Mouse (Mus musculus) c-Kit-positive CD71-negative TER-119-negative erythroid progenitor cells, embryonic 14.5 days (primary cell): ENCODE results near the gene Mnd1.

Experiments used
- DNase-seq: peaks from one replicate; pipeline ENCODE4 v3.0.0-alpha.2; 2013; ENCODE audit warnings: low read depth

The Mnd1 gene

DNA sequence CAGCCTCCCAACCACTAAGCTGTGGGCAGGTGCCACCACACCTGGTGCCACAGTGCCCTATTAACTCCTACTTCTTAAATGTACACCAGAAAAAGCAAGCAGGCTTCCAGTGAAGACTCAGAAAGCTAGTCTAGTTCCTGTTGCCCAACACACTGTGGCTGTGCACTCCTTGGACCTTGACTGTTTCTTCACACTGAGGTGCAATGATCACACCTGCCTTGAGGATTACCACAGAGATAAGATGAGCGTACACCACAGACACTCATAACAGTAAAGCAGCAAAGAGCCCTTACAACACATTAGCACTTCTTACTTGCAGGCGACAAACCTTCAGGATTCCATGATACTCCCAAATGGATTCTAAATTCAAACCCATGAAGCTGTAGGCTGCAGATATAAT lies 62.7 kb downstream of the Mnd1 start:
- no peak for DNase-seq

DNA sequence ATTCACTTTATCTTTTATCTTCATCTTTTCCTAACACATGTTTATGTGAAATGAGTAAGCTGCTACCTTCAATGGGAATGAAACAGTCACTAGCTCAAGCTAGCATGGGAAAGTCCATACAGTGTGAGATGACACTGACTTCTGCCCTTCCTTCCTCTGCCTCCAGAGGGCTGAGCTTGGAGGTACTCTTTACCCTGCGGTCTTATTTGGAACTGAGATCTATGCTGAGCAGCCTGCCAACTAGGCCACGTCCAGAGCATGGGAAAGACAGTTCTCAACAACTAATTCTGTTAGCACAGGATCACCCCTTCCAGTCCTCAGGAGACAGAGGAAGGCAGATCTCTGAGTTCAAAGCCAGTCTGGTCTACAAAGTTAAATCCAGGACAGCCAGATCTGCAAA lies 64.6 kb downstream of the Mnd1 start:
- no peak for DNase-seq

DNA sequence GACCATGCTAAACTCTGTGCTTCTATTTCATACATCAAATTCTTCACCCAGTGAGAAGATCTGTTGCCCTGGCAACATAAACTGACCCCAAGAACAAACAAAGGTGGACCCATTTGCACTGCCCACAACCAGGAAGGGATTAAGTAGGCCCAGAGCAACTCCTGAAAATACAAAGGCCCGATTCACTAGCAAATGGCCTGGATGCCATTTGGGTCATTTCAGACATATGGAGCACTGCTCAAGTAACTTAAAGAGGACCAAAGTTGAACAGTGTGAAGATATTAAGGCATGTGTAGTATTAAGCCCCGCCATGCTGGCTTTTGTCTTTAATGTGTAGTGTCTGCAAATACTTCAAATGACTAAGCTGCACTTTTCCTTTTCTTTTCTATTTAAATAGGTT lies 68.7 kb downstream of the Mnd1 start:
- no peak for DNase-seq

DNA sequence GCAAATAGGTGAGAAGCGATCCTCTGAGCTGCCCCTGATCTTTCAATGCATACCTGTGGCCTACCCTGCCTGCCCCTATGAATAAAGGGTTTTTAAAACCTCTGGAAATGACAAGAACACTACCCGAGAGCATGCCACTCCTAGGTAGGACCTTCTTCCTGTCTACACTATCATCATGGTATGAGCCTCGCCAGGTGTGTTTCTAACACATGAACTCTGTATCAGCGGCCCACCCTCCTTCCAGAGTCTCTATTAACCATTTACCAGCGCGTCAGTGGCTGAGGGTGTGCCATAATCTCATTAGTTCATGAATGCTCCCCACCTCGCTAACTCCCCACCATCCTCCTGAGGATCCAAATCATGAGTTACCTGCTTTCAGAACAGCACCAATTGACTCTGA lies 69.2 kb downstream of the Mnd1 start:
- DNase-seq, result no peak

DNA sequence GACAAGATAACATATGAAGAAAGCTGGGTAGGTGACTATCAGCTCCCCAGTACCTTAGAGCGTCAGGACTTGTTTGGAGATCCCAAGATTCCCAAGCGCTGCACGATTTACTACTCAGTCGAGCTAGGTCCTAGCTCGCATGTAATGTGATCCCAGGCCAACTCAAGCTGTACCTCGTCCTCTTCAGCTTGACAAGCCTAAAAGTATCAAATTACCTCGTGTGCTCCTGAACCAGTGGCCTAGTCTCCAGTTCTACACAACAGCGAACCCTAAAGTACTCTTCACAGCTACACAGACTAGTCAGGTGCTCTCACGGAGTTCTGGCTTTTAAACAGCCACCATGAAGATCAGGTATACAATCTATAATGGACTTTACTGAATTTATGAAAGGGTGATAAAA lies 70.2 kb downstream of the Mnd1 start:
- DNase-seq, result no peak

DNA sequence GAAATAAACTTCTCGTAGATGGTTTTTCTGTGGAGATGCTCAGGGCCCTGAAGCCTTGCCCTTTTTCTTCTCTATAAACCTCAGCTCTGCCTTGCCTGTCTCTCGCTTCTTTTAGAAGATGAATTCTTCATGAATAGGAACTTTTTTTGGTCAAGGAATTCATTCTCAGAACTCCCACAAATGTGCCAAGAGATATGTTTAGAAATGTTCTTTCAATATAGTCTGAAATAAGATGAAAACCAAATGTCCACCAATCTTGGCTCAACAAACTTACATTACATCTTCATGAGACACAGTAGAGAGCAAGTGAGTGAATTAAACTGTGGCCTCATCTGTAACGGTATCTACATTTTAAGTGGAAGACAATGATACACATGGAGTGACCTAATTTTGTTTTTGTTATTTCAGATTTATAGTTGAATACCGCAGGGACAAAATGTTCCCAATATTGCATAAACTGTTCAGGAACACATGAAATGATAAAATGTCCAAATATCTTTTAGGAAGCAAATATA lies 74.3 kb downstream of the Mnd1 start:
- no peak for DNase-seq

DNA sequence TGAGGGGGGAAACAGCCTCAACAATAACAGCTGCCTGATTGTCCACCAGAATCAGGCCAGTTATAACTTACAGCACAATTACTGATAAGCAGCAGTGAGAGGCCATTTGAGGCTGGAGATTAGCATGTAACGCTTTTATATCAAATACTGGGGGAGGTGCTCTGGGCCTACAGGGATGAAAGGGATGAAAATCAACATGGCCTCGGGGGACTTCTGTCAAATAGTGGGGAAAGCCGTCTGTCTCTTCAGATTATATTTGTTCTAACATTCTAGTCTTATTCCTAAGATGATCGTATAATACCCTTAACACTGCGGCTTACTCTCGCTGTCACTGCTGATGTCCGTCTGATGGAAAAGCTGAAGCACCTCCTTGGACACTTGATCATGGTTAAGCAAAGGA lies 75.5 kb downstream of the Mnd1 start:
- no peak for DNase-seq

DNA sequence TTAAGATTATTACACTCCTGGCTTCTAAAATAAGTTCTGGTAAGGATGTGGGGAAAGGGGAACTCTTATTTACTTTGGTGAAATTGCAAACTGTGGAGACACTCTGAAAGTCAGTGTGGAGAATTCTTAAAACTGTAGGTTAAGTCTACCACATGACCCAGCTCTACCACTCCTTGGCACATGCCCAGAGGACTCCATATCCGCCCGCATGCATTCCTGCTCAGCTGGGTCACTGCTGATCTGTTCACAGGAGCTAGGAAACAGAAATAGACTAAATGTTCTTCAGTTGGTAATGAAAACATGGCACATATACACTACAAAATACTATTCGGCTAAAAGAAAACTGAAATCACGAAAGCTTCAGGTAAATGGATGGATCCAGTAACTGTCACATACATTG lies 78.1 kb downstream of the Mnd1 start:
- DNase-seq, result no peak

DNA sequence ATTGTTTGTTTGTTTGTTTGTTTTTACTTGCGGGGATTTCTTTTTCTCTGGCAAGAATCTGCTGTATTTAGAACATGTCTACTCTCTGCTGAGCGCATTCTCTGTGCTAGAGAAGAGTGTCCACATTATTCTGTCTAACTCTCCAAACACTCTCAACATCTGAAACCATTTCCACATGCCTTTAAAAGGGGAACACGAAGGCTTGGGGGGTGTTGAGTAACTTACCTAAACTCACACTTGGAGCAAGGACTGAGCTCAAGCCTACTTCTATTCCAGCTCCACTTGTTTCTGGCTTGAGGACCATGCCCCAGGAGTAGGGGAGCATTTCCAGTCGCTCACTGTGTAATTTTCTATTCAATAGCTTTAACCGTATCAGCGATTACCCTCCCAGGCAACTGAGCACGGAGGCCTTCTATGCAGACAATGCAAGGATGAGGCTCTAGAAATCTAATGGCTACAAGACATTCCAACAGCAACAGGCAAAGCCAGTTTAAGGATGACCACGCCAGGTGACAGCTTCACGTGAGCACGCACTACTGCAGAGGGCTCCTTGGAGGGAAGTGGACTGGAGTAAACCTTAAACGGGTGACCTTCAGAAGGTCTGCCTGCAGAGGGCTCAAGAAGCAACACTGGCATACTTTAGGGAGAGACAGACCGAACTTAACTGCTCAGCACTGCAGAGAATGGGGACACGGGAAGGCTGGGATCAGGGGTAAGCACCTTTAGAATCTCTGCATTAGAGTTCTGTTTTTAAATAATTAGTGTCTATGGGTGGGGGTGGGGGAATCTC lies 78.8 kb downstream of the Mnd1 start:
- no peak for DNase-seq

DNA sequence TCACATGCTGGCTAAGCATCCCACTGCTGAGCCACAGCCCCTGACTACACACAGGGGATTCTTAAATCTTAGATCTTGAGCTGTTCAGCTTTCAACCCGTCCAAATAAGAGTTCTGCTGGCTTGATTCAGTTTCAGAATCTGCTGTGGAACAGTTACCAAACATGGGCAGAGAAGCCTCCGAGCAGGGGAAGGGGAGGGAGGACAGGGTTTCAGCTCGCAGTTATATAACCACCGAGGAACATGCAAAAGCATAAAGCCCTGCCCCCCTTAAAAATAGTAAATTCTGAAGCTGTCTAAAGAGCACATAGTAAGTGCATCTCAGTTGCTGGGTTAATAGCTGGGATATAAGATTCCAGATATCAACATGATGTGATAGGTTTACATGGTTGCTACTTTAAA lies 80.1 kb downstream of the Mnd1 start:
- DNase-seq, result no peak

DNA sequence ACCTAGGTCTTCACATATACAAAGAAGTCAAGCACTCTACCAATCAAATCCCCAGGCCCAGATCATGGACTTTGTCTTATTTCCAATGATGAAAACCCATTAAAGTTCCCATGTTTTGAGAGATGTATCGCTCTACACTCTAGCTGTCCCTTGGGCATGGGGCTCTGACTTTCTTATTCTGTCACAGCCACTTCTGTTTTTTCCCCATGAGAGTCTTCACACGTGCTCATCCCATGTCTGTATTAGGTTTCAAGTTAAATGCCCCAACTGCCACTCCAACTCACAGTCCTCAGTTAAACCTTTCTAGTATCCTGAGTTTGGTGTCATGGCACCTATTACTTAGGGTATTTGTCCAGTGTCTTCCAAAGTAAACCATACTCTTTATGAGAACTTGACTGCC lies 80.8 kb downstream of the Mnd1 start:
- no peak for DNase-seq

DNA sequence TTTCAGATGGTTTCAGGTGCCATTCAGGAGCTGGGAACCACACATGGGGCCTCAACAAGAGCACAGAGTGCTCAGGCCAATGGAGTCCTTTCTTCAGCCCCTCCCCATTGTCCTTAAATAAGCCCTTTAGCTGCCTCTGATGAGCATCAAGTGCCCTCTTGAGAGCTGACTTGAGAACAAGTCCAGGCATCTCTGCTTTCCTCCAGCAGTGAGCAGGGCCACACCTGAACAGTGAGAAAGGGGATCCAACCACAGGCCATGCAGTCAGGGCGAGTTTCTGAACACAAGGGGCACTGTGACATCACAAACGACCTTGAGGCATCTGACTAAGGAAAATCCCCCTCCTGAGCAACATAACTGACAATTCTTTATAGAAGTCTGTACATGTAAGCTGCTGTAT lies 83.9 kb downstream of the Mnd1 start:
- no peak for DNase-seq

DNA sequence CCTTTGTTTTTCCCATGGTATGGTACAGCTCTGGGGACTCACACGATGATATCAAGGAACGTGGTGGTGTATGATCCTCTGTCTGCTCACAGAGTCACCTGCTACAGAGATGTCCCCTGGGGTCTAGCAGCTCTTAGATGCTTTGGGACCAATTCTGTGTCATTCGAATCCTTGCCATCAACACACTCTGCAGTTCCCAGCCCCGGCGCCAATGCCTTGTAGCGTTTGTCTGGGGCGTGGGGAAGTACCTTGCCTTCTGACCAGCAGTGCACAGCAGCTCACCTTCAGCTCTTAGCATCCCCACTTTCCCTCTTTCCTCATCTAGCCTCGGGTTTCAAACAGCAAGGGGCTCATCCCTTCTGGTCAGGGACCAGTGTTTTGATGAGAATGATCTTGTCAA lies 84.8 kb downstream of the Mnd1 start:
- DNase-seq, result no peak

DNA sequence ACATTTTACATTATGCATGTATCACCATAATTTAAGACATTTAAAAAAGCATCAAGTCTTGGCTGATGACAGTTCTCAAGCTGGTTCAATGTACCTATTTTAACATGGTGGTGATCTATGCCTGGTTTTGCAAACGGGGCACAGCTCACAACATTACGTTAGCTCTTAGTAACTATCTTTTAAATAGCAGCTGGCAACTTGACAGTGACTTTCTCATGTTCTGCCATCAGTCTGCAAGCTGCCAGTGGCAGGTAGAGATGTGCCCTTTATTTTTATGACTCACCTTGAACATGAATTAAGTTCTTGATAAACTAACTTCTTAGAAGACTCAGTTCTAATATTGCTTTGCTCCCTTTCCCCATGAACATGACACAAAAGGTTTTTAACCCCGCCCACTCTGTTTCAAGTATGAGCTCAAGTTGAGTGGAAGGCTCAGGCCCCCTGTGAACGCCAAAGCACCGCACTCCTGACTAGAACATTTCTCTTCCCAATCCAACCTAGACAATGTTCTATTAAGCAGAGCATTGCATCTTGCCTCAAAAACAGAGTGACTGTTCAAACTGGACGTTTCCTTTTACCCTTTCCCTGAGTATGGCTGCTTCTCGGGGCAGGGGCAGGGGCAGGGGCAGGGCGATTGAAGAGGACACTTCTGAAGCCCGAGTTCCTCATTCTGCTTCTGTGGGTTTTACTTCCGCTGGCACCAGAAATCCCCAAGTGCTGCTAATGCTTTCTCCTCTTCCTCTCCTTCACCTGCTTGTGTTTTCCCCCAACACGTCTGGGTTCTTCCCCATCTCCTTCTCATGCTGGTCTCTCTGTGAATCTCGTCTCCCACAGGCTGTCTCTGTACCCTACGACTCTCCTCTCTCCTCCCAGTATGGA lies 86.5 kb downstream of the Mnd1 start:
- peak; percentile 33 for DNase-seq

DNA sequence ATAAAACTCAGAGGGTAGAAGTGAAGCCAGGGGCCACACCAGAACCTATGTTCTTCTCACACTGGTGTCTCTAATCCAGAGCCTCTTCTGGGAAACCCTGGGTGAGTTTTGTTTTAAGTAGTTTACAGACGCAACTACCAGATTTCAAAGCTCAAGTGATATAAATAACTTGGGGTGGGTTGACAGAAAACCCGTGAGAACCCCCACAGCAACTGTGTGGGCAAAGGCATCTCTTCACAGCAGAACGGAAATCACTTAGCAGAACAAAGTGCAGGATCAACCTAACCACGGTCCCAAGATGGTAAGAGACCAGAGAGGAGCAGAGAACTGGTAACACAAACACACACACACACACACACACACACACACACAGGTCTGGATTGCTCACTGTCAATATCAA lies 89.8 kb downstream of the Mnd1 start:
- no peak for DNase-seq

DNA sequence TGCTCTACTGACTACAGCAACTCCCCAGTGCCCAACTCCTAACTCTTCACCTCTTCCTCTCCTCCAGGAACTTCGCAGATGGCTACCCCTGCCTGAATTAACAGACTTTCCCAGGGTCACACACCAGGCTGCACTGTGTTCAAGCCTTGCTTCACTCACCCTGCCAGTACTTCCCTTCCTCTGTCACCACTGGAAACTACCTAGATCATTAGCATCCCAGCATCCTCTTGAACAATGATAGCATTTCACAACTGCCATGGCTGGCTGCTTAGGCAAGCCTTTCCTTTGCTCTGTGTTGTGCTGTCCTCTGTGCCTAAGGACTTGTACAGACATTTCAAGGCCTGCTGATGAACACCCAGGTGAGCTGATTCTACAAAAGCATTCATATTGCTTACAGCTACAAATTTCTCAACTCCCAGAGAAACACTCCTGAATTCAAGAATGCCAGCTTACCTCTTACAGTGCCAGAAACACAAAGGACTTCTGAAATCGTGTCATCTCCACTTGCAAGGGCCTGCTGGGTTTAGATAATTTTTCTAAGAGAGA lies 92.1 kb downstream of the Mnd1 start:
- no peak for DNase-seq

DNA sequence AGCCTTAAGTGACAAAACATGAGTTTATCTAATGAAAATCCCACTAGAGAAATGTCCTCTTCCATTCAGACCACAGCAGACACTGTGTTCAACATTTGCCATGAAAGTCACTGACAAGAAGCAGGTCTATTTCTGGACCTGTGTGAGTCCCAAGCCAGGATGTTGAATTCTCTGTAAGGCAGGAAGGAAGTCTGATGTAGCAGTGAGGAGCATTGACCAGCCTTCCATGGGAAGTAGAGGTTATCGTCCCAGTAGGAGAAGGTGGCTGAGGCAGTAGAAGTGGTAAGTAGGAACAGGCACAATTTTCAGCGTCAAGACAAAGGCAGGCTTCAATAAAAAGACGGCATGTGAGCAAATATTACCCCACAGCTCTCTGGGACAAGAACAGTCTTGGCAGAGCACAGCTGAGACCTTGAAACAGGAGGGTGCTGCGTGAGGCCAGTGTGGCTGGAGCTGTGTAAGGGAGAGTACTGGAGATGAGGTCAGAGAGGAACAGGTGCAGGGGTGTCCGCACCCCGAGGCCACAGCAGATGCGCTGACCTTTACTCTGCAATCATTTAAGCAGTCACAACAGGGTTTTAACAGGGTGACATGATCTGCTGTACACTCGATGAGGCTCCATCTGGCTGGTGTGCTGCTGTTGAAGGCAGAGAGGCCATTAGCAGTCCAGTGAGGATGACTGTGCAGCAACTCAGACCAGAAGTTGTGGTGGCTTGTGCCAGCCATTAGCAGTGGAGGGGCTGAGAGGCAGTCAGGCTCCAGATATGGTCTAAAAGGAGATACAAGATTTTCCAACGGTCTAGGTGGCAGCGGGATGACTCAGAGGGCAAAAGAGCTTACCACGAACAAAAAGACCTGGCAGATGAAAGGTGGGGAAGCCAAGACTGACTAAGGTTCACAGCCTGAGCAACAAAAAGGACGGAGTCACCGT lies 93.8 kb downstream of the Mnd1 start:
- DNase-seq, result no peak

DNA sequence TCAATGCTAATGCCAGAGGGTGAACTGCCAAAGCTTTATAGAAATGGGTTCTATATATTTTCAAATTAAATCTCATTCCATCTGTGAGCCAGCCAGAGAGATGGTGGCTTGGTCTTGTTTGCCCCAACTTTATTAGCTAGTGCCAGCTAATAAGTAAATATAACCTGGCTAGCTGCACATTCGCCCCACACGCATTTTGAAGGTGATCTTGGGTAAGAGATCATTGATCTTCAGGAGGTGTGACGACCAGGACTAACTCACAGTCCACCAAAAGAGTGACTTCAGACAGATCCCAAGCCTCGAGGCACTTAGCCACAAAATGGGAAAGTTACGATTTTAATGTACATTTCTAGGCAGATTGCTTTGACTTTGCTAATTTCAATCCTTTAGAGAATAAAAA lies 94.6 kb downstream of the Mnd1 start:
- DNase-seq, result no peak

DNA sequence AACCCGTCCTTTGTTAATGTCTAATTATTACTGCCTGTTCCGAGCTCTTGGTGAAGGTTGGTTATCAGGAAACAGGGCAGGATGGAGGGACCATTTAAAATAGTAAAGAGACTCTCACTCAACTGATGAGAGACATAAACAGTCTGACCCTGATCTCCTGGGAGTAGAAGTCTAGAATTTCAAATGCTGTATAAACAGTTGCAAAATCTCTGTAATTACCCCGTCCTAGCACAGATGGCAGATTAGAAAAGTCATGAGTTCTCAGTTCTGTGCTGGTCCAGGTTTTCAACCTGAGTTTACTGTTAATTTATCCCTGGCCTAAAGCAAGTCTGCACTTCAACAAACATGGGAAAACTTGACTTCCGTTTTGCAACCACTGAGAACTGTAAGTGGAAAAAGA lies 95.5 kb downstream of the Mnd1 start:
- DNase-seq, result no peak

DNA sequence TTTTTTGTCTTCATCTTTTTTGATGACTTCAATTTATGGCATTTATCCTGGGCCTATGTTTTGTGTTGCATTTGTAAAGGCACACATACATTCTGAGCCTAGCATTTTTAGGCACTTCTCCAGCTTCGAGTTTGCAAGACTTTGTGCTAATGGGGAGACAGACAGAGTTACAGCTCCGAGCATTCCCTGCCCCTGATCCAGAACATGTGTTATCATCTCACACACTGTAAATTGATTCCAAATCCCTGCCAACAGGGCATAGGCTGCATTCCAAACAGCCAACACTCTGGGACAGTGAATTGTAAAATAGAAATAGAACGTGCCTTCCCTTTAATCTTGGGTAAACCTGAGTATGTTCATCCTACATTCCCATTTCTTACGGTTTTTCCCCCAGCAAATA lies 95.9 kb downstream of the Mnd1 start:
- DNase-seq, result no peak

DNA sequence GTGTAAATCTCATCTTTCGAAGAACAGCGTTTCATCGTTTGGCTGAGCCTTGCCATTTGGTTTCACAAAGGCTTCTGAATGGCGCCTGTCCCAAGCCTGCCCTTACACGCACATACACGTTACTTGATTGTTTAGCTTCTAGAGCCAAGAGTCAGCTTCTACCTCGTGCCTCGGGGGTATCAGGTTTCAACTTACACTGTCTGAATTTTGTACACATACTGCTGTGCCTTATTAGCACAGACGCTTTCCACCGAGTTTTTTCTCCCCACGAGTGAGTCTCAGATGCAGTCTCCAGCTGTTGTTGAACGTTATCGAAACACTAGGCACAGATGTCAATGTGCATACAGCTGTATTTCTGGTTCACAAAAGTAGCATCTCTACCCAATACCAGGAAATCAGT lies 96.3 kb downstream of the Mnd1 start:
- no peak for DNase-seq

DNA sequence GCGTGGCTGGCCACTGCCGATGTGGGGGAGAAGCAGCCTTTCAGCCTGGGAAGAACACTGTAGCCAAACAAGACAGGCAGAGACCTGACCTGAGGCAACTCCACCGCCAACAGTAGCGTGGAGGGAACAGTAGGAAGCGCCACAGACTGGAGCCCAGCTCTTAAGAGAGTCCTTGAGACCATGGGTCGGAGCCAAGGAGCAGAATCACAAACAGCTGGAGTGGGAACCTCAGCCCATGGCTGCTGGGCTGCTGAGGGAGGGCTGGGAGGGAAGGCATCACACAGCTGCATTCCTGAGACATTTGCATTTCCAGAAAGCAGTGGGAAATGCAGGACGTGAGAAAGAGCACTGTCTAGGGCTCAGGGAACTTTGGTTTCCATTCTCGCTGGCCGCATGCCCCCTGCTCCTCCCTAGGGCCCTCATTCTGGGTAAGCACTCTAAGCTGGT lies 106.8 kb downstream of the Mnd1 start:
- no peak for DNase-seq
